Mouse (Mus musculus): ENCODE measurements around the gene Scaf4. TPM values are rescaled to one million over a fixed set of nuclear protein-coding genes. Genes with fewer than 3 reads are reported as not detected.

The Scaf4 gene
- polyA plus RNA-seq, 1 experiment, result 31.3 TPM

GRCm38 (mm10) chr16:90191289-90191688, 93.0 kb downstream of the Scaf4 start:
- no peak overlapping the region for H3K27ac ChIP-seq (ENCODE audit: insufficient read depth, low read depth, low read length)
- H3K36me3 ChIP-seq (ENCODE audit: control insufficient read depth, insufficient read depth, low read length), result no peaks in the 10 kb centered on the region
- H3K4me1 ChIP-seq (ENCODE audit: control insufficient read depth, insufficient read depth, low read length), result no peaks in the 10 kb centered on the region
- no peak overlapping the region for H3K4me3 ChIP-seq (ENCODE audit: insufficient read depth, low read depth, low read length)
- no peak for TF ChIP-seq CTCF (conservative IDR thresholded peaks at IDR 0.05; ENCODE audit: insufficient read depth, insufficient read length, low read depth, low read length)
- TF ChIP-seq POLR2A (IDR thresholded peaks at IDR 0.05; ENCODE audit: low read depth, low read length), result no peak
- H3K27me3 ChIP-seq (replicated peaks; ENCODE audit: control insufficient read depth, insufficient read depth, low read length), result no peaks in the 10 kb centered on the region
- 73% methylated on average over 6 of the region's 6 CpGs for WGBS
- no peak for DNase-seq

GRCm38 (mm10) chr16:90187453-90187852, 96.8 kb downstream of the Scaf4 start:
- peak; percentile 62 for DNase-seq
- Histone ChIP-seq H3K36me3 (ENCODE audit: control insufficient read depth, insufficient read depth, low read length) (no peaks in the 10 kb centered on the region), H3K4me1 (ENCODE audit: control insufficient read depth, insufficient read depth, low read length) (no peaks in the 10 kb centered on the region), H3K27me3 (replicated peaks; ENCODE audit: control insufficient read depth, insufficient read depth, low read length) (no peaks in the 10 kb centered on the region), H3K27ac (ENCODE audit: insufficient read depth, low read depth, low read length) (no peak overlapping the region), H3K4me3 (ENCODE audit: insufficient read depth, low read depth, low read length) (no peak overlapping the region)
- TF ChIP-seq POLR2A (IDR thresholded peaks at IDR 0.05; ENCODE audit: low read depth, low read length) (no peak), CTCF (conservative IDR thresholded peaks at IDR 0.05; ENCODE audit: insufficient read depth, insufficient read length, low read depth, low read length) (peak; percentile 75)
- 18% methylated on average over 13 of the region's 13 CpGs for WGBS

DNA sequence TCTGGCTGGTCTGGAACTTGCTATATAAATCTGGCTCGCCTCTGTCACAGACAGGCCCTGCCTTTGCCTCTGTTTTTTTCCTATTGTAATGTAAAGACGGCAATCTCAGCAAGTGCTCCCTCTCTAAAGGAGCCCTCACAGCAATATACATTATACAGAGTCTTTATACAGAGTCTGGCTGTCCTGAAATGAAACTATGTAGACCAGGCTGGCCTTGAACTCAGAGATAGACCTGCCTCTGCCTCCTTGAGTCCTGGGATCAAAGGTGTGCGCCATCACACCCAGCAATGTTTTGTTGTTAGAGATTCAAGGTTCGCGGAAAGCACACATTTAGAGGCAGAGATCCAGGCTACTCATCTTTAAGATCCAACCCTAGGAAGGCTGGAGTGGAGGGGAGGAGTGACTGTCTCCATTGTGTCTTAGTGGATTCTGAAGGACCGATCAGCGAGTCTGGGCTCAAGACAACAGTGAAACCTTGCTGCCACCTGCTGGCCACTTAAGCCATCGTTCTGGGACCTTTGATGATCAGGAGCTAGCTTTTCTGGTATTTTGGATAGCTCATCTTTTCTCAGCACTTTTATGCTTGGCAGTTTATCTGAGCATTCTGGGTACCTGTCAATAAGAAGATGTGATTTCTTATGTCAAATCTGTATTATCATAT, 98.2 kb downstream of the Scaf4 start:
- H3K4me1 ChIP-seq (ENCODE audit: control insufficient read depth, insufficient read depth, low read length), result no peaks in the 10 kb centered on the region
- TF ChIP-seq POLR2A (IDR thresholded peaks at IDR 0.05; ENCODE audit: low read depth, low read length), result no peak
- TF ChIP-seq CTCF (conservative IDR thresholded peaks at IDR 0.05; ENCODE audit: insufficient read depth, insufficient read length, low read depth, low read length), result peak; percentile 92
- 49% methylated on average over 8 of the region's 8 CpGs for WGBS
- H3K27me3 ChIP-seq (replicated peaks; ENCODE audit: control insufficient read depth, insufficient read depth, low read length), result no peaks in the 10 kb centered on the region
- H3K36me3 ChIP-seq (ENCODE audit: control insufficient read depth, insufficient read depth, low read length), result no peaks in the 10 kb centered on the region
- DNase-seq, result peak; percentile 81
- H3K27ac ChIP-seq (ENCODE audit: insufficient read depth, low read depth, low read length), result no peak overlapping the region
- no peak overlapping the region for H3K4me3 ChIP-seq (ENCODE audit: insufficient read depth, low read depth, low read length)

- DNase-seq, result no peak
- Histone ChIP-seq H3K27ac (ENCODE audit: insufficient read depth, low read depth, low read length) (no peak overlapping the region), H3K36me3 (ENCODE audit: control insufficient read depth, insufficient read depth, low read length) (no peaks in the 10 kb centered on the region), H3K27me3 (replicated peaks; ENCODE audit: control insufficient read depth, insufficient read depth, low read length) (no peaks in the 10 kb centered on the region), H3K4me3 (ENCODE audit: insufficient read depth, low read depth, low read length) (no peak overlapping the region), H3K4me1 (ENCODE audit: control insufficient read depth, insufficient read depth, low read length) (no peaks in the 10 kb centered on the region)
- TF ChIP-seq CTCF (conservative IDR thresholded peaks at IDR 0.05; ENCODE audit: insufficient read depth, insufficient read length, low read depth, low read length) (no peak), POLR2A (IDR thresholded peaks at IDR 0.05; ENCODE audit: low read depth, low read length) (no peak)
- 78% methylated on average over 6 of the region's 6 CpGs for WGBS
These were observed 100.2 kb downstream of the Scaf4 start for GRCm38 (mm10) chr16:90184135-90184534.

DNA sequence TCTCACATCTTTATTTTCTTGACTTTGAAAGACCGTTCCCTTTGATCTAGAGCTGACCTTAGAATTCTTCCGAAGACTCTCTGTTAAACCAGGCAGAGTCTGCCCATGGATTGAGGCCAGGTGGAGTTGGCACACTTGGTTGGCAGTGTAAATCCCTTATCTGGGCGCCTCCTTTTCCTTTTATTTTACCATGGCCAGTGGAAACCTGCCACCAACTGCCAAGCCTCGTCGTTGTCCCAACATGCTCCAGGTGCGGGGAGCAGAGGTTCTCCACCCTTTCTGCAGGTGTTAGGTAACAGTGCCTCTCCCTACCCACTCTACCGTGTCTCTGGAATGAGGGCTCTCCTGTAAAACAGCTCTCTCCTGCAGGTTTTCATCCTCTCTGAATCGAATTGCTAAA, 102.6 kb downstream of the Scaf4 start:
- Histone ChIP-seq H3K27ac (ENCODE audit: insufficient read depth, low read depth, low read length) (no peak overlapping the region; the same call in 1 of the 2 replicates), H3K27me3 (replicated peaks; ENCODE audit: control insufficient read depth, insufficient read depth, low read length) (no peaks in the 10 kb centered on the region), H3K36me3 (ENCODE audit: control insufficient read depth, insufficient read depth, low read length) (no peaks in the 10 kb centered on the region), H3K4me1 (ENCODE audit: control insufficient read depth, insufficient read depth, low read length) (no peaks in the 10 kb centered on the region), H3K4me3 (ENCODE audit: insufficient read depth, low read depth, low read length) (no peak overlapping the region)
- 62% methylated on average over 8 of the region's 8 CpGs for WGBS
- DNase-seq, result peak; percentile 21
- TF ChIP-seq POLR2A (IDR thresholded peaks at IDR 0.05; ENCODE audit: low read depth, low read length), result no peak
- TF ChIP-seq CTCF (conservative IDR thresholded peaks at IDR 0.05; ENCODE audit: insufficient read depth, insufficient read length, low read depth, low read length), result no peak

DNA sequence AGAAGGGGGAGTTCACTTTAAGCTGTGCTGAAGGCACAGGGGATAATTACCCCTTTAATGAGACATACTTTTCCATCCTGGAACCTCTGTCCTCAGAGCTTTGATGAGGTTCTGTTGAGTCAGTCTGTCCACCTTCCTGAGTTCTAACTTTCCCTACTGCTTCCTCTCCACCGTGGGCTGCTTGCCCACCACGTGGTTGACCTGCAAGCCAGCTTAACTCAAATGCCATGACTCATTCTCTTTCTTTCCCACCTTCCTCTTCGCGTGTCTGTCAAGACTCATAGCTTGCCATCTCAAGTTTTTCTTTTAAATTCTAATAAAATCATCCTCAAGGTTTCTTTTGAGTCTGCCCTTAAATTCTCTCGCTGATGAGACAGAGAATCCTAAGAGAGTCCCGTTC, 103.3 kb downstream of the Scaf4 start:
- Histone ChIP-seq H3K27ac (ENCODE audit: insufficient read depth, low read depth, low read length) (no peak overlapping the region), H3K4me3 (ENCODE audit: insufficient read depth, low read depth, low read length) (no peak overlapping the region), H3K4me1 (ENCODE audit: control insufficient read depth, insufficient read depth, low read length) (no peaks in the 10 kb centered on the region), H3K36me3 (ENCODE audit: control insufficient read depth, insufficient read depth, low read length) (no peaks in the 10 kb centered on the region), H3K27me3 (replicated peaks; ENCODE audit: control insufficient read depth, insufficient read depth, low read length) (no peaks in the 10 kb centered on the region)
- DNase-seq, result no peak
- WGBS, result 77% methylated on average over 6 of the region's 6 CpGs
- TF ChIP-seq POLR2A (IDR thresholded peaks at IDR 0.05; ENCODE audit: low read depth, low read length) (no peak), CTCF (conservative IDR thresholded peaks at IDR 0.05; ENCODE audit: insufficient read depth, insufficient read length, low read depth, low read length) (no peak)

- 89% methylated on average over 5 of the region's 5 CpGs for WGBS
- no peaks in the 10 kb centered on the region for H3K4me1 ChIP-seq (ENCODE audit: control insufficient read depth, insufficient read depth, low read length)
- no peaks in the 10 kb centered on the region for H3K36me3 ChIP-seq (ENCODE audit: control insufficient read depth, insufficient read depth, low read length)
- H3K27ac ChIP-seq (ENCODE audit: insufficient read depth, low read depth, low read length), result no peak overlapping the region
- H3K4me3 ChIP-seq (ENCODE audit: insufficient read depth, low read depth, low read length), result no peak overlapping the region
- TF ChIP-seq POLR2A (IDR thresholded peaks at IDR 0.05; ENCODE audit: low read depth, low read length), result no peak
- no peak for TF ChIP-seq CTCF (conservative IDR thresholded peaks at IDR 0.05; ENCODE audit: insufficient read depth, insufficient read length, low read depth, low read length)
- H3K27me3 ChIP-seq (replicated peaks; ENCODE audit: control insufficient read depth, insufficient read depth, low read length), result no peaks in the 10 kb centered on the region
- DNase-seq, result no peak
These were observed 104.4 kb downstream of the Scaf4 start for GRCm38 (mm10) chr16:90179892-90180291.

All from kidney, adult 2 months (tissue).